Mouse (Mus musculus) forebrain, embryonic 10.5 days (tissue): ENCODE results near the gene Shoc2. TPM values are rescaled to one million over a fixed set of nuclear protein-coding genes. Genes with fewer than 3 reads are reported as not detected.

ENCODE experiments used
- DNase-seq: peaks from one replicate; pipeline ENCODE4 v3.0.0-alpha.2; 2017; ENCODE audit warnings: low spot score; ENCODE audit errors: extremely low spot score
- H3K27ac ChIP-seq: fragments of 300-500 bp; sonication (generic); 2 replicates; pipeline ENCODE4 v1.5.1; 2016; ENCODE audit warnings: mild to moderate bottlenecking
- H3K27me3 ChIP-seq: fragments of 300-500 bp; sonication (generic); 2 replicates; pipeline ENCODE4 v1.6.1; 2016; ENCODE audit warnings: mild to moderate bottlenecking; ENCODE audit not compliant: poor library complexity, severe bottlenecking
- H3K36me3 ChIP-seq: fragments of 300-500 bp; sonication (generic); replicated peaks from 2 replicates; pipeline ENCODE4 v1.6.1; 2016; ENCODE audit warnings: mild to moderate bottlenecking, moderate library complexity
- H3K4me1 ChIP-seq: fragments of 300-500 bp; sonication (generic); 2 replicates; pipeline ENCODE4 v1.6.1; 2016
- H3K4me3 ChIP-seq: fragments of 300-500 bp; sonication (generic); 2 replicates; pipeline ENCODE4 v1.5.1; 2016; ENCODE audit warnings: mild to moderate bottlenecking, moderate library complexity
- H3K9me3 ChIP-seq: fragments of 300-500 bp; sonication (generic); 2 replicates; pipeline ENCODE4 v1.6.1; 2016; ENCODE audit warnings: mild to moderate bottlenecking, moderate library complexity
- WGBS: fragments of 180-500 bp; shearing (Covaris S2); methylation state at CpG from one replicate; pipeline ENCODE4 v1.1.7; 2016; 5-methylcytosine and 5-hydroxymethylcytosine counted together
- polyA plus RNA-seq: library from polyadenylated mRNA; unstranded; fragments of >200 nt; fragmentation: Nextera tagmentation; extraction: Ambion mirVana; gene quantifications from 2 replicates; pipeline ENCODE4 v1.2.1, GENCODE M21; 2016

Shoc2 gene
- polyA plus RNA-seq, 1 experiment from 2014 or later, result 59.6 TPM

GRCm38 (mm10) chr19:53994276-53994675 lies 50.2 kb downstream of the Shoc2 start:
- H3K9me3 ChIP-seq, result no peaks in the 10 kb centered on the region
- no peak overlapping the region for H3K4me3 ChIP-seq
- 90% methylated on average over 1 of the region's 1 CpGs for WGBS
- H3K27me3 ChIP-seq, result no peaks in the 10 kb centered on the region
- no peak overlapping the region for H3K27ac ChIP-seq
- H3K36me3 ChIP-seq, result peaks cover 7% of the 10 kb centered on the region
- H3K4me1 ChIP-seq, result 0 out of 2 replicates have a peak, but pooled peaks cover 5% of the 10 kb centered on the region
- no peak for DNase-seq

GRCm38 (mm10) chr19:54010973-54011372 lies 66.9 kb downstream of the Shoc2 start:
- H3K4me3 ChIP-seq, result no peak overlapping the region
- no peak overlapping the region for H3K27ac ChIP-seq
- peaks cover 18% of the 10 kb centered on the region for H3K36me3 ChIP-seq
- H3K9me3 ChIP-seq, result peaks cover 3% of the 10 kb centered on the region; the same call in 1 of the 2 replicates
- DNase-seq, result no peak
- no peaks in the 10 kb centered on the region for H3K4me1 ChIP-seq
- 83% methylated on average over 4 of the region's 4 CpGs for WGBS
- no peaks in the 10 kb centered on the region for H3K27me3 ChIP-seq

- H3K4me1 ChIP-seq, result no peaks in the 10 kb centered on the region
- WGBS, result 94% methylated on average over 5 of the region's 5 CpGs
- H3K27ac ChIP-seq, result no peak overlapping the region
- DNase-seq, result no peak
- H3K27me3 ChIP-seq, result no peaks in the 10 kb centered on the region
- peaks cover 6% of the 10 kb centered on the region; the same call in 1 of the 2 replicates for H3K36me3 ChIP-seq
- H3K4me3 ChIP-seq, result no peak overlapping the region
- H3K9me3 ChIP-seq, result no peaks in the 10 kb centered on the region
Measured at GRCm38 (mm10) chr19:54014999-54015398, 70.9 kb downstream of the Shoc2 start.

- 97% methylated on average over 5 of the region's 5 CpGs for WGBS
- DNase-seq, result no peak
Measured at GRCm38 (mm10) chr19:54015503-54015902, 71.4 kb downstream of the Shoc2 start.

GRCm38 (mm10) chr19:54035100-54035499 lies 91.0 kb downstream of the Shoc2 start:
- 81% methylated on average over 6 of the region's 6 CpGs for WGBS
- peaks cover 54% of the 10 kb centered on the region for H3K36me3 ChIP-seq

More at GRCm38 (mm10) chr19:54015503-54015902, 71.4 kb downstream of the Shoc2 start:
- Histone ChIP-seq H3K4me3 (no peak overlapping the region), H3K36me3 (peaks cover 6% of the 10 kb centered on the region; the same call in 1 of the 2 replicates), H3K27ac (no peak overlapping the region), H3K27me3 (no peaks in the 10 kb centered on the region), H3K9me3 (no peaks in the 10 kb centered on the region), H3K4me1 (no peaks in the 10 kb centered on the region)

GRCm38 (mm10) chr19:54039441-54039840 lies 95.3 kb downstream of the Shoc2 start:
- Histone ChIP-seq H3K27me3 (peaks cover 11% of the 10 kb centered on the region), H3K27ac (no peak overlapping the region), H3K9me3 (no peaks in the 10 kb centered on the region), H3K4me1 (peaks cover 14% of the 10 kb centered on the region), H3K4me3 (no peak overlapping the region), H3K36me3 (peaks cover 20% of the 10 kb centered on the region)
- DNase-seq, result no peak
- WGBS, result 82% methylated on average over 7 of the region's 7 CpGs

More at GRCm38 (mm10) chr19:54035100-54035499, 91.0 kb downstream of the Shoc2 start:
- Histone ChIP-seq H3K4me3 (no peak overlapping the region), H3K4me1 (peaks cover 5% of the 10 kb centered on the region), H3K27me3 (no peaks in the 10 kb centered on the region), H3K27ac (no peak overlapping the region), H3K9me3 (no peaks in the 10 kb centered on the region)
- DNase-seq, result no peak

- no peak for DNase-seq
- 68% methylated on average over 4 of the region's 4 CpGs for WGBS
- no peak overlapping the region for H3K27ac ChIP-seq
Measured at GRCm38 (mm10) chr19:54040356-54041028, 96.4 kb downstream of the Shoc2 start.

GRCm38 (mm10) chr19:54041029-54041367 lies 96.9 kb downstream of the Shoc2 start:
- peaks cover 7% of the 10 kb centered on the region for H3K36me3 ChIP-seq
- H3K4me3 ChIP-seq, result no peak overlapping the region
- 38% methylated on average over 5 of the region's 5 CpGs for WGBS
- no peaks in the 10 kb centered on the region for H3K9me3 ChIP-seq
- peaks cover 24% of the 10 kb centered on the region for H3K4me1 ChIP-seq
- peaks cover 26% of the 10 kb centered on the region for H3K27me3 ChIP-seq
- no peak for DNase-seq
- no peak overlapping the region for H3K27ac ChIP-seq

More at GRCm38 (mm10) chr19:54040356-54041028, 96.4 kb downstream of the Shoc2 start:
- H3K36me3 ChIP-seq, result peaks cover 12% of the 10 kb centered on the region
- peaks cover 19% of the 10 kb centered on the region for H3K4me1 ChIP-seq
- no peak overlapping the region for H3K4me3 ChIP-seq
- peaks cover 21% of the 10 kb centered on the region for H3K27me3 ChIP-seq
- no peaks in the 10 kb centered on the region for H3K9me3 ChIP-seq

- Histone ChIP-seq H3K4me1 (peaks cover 50% of the 10 kb centered on the region), H3K4me3 (peak within 1 kb of the TSS; percentile 66), H3K36me3 (no peaks in the 10 kb centered on the region), H3K9me3 (no peaks in the 10 kb centered on the region), H3K27me3 (peaks cover 55% of the 10 kb centered on the region), H3K27ac (peak within 1 kb of the TSS; percentile 74; the same call in 1 of the 2 replicates)
- whole genome bisulfite sequencing, result 76% methylated on average over 5 of the region's 5 CpGs
- DNase-seq, result no peak
Measured at GRCm38 (mm10) chr19:54043851-54044250, 99.7 kb downstream of the Shoc2 start, which contains the start of gene Adra2a. Adra2a (plus strand) TSS chr19:54044151.

GRCm38 (mm10) chr19:54044507-54045371 lies 100.6 kb downstream of the Shoc2 start:
- H3K27me3 ChIP-seq, result peaks cover 64% of the 10 kb centered on the region
- H3K36me3 ChIP-seq, result no peaks in the 10 kb centered on the region
- peak; percentile 83 for DNase-seq
- peak overlapping the region; percentile 74 for H3K27ac ChIP-seq
- H3K9me3 ChIP-seq, result no peaks in the 10 kb centered on the region
- H3K4me3 ChIP-seq, result peak overlapping the region; percentile 66
- H3K4me1 ChIP-seq, result peaks cover 50% of the 10 kb centered on the region
- under 1% methylated on average over 59 of the region's 59 CpGs for WGBS

- Histone ChIP-seq H3K9me3 (no peaks in the 10 kb centered on the region), H3K27ac (peak overlapping the region; percentile 74), H3K27me3 (peaks cover 70% of the 10 kb centered on the region), H3K36me3 (no peaks in the 10 kb centered on the region), H3K4me1 (peaks cover 50% of the 10 kb centered on the region), H3K4me3 (peak overlapping the region; percentile 66)
- 1% methylated on average over 29 of the region's 29 CpGs for WGBS
- no peak for DNase-seq
Measured at GRCm38 (mm10) chr19:54045412-54045811, 101.3 kb downstream of the Shoc2 start.

DNA sequence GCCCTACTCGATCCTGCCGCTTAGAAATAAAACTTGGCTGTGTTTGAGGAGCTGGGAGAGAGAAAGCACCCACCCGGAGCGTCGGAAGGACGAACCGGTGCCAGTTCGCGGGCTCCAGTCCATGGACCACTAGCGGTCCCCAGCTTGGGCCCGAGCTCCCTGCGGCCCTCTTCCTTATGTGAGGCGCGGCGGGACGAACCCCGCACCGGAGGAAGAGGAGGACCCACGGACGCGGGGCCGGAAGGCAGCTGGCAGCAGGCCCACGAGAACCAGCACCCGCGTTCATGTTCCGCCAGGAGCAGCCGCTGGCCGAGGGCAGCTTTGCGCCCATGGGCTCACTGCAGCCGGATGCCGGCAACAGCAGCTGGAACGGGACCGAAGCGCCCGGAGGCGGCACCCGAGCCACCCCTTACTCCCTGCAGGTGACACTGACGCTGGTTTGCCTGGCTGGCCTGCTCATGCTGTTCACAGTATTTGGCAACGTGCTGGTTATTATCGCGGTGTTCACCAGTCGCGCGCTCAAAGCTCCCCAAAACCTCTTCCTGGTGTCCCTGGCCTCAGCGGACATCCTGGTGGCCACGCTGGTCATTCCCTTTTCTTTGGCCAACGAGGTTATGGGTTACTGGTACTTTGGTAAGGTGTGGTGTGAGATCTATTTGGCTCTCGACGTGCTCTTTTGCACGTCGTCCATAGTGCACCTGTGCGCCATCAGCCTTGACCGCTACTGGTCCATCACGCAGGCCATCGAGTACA lies 102.0 kb downstream of the Shoc2 start:
- 4% methylated on average over 55 of the region's 55 CpGs for WGBS
- Histone ChIP-seq H3K36me3 (no peaks in the 10 kb centered on the region), H3K27me3 (peaks cover 77% of the 10 kb centered on the region)

More for the DNA sequence above, 102.0 kb downstream of the Shoc2 start:
- DNase-seq, result peak; percentile 25
- Histone ChIP-seq H3K27ac (no peak overlapping the region), H3K9me3 (no peaks in the 10 kb centered on the region), H3K4me1 (peaks cover 44% of the 10 kb centered on the region), H3K4me3 (peak overlapping the region; percentile 66)
